Mouse (Mus musculus) cerebellum, postnatal 10 days (tissue): ENCODE results near the gene Lca5.

Source experiments
- DNase-seq, 2 experiments: peaks; one replicate each; pipeline ENCODE4 v3.0.0; 2021; ENCODE audit warnings: mixed read lengths in 2 of 2

Lca5 gene

DNA sequence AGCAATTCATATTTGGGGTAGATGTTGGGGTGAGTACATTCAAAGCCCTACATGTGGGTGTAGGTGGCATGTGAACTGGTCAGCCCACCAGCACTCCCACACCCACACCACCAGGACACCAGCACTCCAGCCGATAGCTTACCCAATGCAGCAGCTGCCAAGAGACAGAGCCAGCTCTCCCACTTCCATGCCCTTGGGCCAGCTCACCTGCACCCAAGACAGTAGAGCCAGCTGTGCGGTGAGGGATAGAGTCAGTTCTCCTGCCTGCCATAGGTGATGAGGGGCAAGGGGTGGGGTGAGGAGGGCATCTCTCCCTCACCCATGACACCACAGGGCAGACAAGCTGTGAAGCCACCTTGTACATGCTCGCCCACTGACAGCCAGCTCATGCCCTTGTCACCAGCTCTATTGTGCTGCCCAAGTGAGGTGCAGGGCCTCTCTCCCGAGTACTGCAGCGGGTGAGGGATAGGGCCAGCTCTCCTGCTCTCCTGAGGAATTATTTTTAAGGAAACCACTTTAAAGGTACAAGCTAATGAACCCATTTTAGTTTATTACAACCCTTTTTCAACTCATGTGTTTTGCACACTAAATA lies 54.6 kb downstream of the Lca5 start:
- DNase-seq: no peak

DNA sequence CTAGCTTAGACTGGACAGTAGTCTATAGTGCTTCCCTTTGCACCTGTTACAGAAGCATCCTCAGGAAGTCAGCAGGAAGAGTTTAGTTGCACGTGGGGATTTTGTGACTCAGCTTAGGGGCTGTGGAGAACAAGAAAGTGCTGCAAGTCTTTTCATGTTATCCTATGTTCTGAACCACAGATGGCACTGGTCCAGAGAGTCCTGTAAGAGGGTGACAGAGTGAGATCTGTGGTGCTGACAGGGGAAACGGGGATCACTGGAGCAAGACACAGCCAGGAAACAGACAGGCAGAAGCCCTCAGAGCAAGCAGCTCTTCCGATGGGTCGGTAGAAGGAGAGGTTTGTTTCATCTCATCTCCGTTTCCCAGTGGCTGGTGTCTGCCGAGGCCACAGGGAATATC lies 55.6 kb downstream of the Lca5 start:
- no peak for DNase-seq

DNA sequence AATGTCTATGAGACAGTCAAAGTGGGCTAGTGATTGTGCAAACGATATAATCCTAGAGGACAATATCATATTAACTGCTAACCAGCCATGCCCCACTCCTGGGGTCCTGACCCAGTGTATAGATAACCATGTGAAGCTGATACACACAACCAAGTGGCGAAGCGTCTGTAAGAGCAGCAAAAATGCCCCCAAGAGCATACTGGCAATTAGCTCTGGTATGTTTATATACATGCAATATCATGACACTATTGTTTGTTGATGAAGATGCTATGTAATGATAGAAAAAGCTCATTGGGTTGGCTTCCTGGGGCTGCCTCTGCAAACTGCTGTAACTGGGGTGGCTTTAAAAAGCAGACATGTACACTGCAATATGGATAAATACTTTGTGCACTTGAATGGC lies 57.7 kb downstream of the Lca5 start:
- no peak for DNase-seq

DNA sequence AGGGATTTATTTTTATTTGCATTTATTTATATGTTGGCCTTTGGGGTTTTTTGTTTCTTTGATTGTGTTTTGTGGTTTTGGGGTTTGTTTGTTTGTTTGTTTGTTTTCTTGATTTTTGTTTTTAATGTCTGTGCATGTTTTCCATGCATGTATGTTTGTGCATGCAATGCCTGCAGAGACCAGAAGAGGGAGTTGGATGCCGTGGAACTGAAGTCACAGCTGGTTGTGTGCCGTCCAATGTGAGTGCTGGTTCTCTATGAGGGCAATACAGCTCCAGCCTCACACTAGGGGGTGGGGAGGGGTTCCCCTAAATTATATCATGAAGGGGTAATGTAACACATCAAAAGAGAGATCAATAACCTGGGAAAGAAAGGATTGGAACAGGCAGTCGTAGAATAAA lies 58.2 kb downstream of the Lca5 start:
- peak; percentile 43 to 52 for DNase-seq

DNA sequence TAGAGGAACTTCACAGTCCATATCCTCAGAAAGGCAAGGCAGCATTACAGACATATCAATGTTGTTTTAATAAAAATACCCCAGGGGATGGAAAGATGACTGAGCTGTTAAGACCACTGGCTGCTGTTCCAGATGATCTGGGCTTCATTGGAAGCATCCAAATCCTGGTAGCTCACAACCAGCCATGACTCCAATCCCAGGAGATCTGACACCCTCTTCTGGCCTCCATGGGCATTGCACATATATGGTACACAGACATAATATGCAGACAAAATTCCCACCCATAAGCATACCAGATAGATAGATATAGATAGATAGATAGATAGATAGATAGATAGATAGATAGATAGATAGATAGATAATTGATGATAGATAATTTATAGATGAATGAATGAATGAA lies 59.6 kb downstream of the Lca5 start:
- peak; percentile 35 to 37 for DNase-seq

DNA sequence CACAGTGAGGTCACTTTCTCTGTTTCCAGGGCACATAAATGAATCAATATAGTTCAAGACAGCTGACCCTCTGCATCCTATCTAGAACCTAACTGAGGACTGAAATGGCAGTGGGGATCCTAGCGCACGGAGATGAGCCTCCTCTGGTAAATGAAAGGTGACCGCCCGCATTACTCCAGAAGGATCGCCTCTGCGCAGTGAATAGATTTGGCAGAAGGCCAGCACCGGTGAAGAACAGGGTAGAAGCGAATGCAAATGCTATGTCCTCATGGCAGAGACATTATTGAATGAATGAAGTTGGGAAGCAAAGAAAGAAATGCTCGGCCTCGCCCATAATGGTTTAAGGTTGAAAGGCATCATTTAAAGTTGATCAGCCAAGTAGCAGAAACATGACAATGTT lies 61.3 kb downstream of the Lca5 start:
- DNase-seq: peak; percentile 64 to 72

DNA sequence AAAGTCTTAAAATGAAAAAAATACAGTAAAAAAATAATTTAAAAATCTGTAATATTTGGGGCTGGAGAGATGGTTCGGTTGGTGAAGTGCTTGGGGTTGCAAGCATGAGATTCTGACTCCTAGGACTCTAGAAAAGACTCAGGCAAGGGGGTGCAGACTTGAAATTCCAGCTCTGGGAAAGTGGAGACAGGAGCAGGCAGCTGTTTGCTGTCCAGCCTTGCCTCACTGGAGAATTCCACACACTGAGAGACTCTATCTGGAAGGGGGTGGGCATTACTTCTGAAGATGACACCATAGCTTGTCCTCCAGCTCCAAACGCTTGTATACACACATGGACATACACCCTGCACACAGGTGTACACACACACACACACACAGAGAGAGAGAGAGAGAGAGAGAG lies 63.8 kb downstream of the Lca5 start:
- DNase-seq: no peak

DNA sequence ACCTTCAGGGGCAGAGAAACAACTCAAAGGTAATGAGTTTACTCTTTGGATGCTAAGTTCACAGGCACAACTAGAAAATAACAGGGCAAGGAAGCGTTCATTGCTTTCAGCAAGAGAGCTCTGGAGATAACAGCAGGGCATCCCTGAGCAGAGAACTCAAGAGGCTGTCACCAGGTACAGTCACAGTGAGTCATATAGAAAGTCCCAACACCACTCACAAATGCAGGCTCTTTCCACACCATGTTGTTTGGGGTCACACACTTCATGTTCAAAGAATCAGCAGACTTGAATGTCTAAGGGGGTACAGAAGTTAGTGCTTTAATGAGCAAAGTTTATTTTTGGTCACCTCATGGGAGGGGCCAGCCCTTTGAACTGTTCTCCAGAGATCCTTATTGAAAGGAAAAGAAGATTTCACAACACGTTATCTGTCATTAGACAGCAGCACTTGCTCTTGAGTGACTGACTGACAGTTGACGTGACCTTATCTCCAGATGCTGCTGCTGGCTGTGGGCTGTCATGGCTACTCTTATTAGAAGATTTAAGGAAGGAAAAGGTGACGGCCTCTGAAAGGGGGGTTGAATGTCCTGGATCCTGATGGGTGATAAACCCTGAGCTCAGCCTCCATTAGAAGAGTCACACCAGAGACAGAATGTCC lies 65.3 kb downstream of the Lca5 start:
- no peak for DNase-seq

DNA sequence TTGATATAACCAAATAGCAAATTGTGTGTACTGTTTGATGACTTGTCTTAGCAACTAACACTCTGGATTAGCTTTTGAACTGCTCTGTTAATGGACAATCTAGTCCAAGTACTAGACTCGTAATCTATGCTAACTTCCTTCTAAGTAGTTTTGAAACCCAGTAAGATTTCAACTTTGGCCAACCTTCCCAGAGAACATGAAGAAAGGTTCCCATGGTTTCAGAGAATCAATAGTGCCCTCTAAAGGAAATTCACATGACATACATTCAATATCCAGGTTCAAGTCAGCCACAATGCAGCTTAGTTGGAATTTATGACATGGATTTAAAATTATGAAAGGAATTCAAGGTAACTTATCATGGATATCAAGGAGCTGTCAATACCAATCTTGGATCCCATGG lies 70.0 kb downstream of the Lca5 start:
- peak in 1 of 2 experiments; percentile 37 for DNase-seq

DNA sequence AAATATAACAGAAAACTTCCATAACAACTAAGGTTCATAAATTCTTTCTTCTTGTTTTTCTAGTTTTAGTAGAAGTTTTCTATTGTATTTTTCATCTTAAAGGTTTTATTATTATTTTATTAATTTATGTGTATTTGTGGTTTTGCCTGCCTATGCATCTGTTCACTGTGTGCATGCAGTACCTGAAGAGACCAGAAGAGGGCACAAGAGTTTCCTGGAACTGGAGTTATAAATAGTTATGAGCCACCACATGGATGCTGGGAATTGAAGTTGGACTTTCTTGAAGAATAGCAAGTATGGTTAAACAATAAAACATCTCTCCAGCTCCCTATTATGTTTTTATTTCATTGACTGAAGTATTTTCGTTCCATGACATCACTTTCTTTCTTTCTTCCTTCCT lies 72.7 kb downstream of the Lca5 start:
- peak; percentile 69 to 79 for DNase-seq

DNA sequence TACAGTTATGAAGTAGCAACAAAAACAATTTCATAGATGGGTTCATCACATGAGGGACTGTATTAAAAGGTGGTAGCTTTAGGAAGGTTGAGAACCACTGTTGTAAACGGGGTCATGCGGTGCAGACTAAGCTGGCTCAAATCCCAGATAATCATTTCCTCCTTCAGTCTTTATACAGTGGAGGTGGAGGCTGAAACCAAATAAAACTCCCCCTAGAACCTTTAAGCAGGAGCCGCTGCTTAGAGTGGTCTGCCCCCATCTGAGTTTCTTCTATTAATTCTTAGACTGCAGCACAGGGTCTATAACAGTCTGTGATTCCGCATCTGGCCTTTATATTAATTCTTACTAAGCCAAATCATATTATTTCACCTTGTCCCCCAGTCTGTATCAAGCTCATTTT lies 85.1 kb downstream of the Lca5 start:
- no peak for DNase-seq

DNA sequence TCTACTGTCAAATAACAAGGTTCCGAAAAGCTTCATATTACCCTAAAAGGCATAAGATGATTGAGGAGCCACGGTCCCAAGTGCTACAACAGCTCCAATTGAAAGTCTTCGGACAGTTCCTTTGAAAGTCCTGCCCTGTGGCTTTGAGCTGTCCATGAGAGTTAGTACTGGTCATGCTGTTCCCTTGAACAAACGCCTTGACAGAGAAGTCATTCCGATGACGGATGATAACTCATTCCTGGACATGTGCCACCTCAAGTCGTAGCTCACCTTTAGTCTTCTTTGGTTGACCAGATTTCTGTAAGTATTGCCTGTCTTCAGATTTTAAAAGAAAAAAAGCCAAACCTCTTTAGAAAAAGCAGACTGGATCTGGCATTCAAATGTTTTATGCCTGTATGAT lies 87.6 kb downstream of the Lca5 start:
- DNase-seq: no peak

DNA sequence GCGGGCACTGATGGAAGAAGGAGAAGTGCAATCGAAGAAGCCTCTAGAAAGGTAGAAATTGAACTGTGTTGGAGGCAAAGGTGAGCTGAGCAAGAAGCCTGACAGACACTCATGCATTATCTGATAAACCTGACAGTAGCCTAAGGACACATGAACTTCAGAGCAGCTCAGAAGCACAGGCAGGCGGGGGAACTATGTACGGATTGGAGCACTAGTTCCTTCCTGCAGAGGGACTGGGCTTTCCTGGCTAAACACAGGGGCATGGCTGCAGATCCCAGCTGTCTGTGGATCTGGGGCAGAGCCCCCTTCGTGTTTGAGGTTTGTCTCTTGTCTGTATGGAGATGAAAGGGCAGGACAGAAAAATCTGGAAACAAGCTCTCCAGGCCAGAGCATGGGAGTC lies 89.8 kb downstream of the Lca5 start:
- DNase-seq: no peak

DNA sequence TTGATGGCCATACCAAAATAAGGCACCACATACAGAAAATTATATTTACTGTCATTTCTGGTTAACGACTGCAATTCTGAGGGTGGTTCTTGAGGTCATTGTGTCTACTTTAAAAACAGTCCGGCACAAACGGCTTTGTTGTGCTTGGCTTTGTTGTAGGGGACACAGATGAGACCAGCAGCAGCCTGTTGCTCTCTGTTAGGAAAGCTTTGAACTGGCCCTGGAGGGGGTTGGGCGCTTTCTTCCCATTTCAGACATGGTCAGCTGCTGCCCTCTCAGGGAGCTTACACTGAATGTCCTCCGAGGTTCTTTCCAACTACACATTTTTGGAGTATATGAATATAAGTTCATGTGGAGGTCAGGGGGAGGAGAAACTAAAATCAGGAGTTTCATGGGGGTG lies 90.3 kb downstream of the Lca5 start:
- DNase-seq: peak; percentile 66 to 68

DNA sequence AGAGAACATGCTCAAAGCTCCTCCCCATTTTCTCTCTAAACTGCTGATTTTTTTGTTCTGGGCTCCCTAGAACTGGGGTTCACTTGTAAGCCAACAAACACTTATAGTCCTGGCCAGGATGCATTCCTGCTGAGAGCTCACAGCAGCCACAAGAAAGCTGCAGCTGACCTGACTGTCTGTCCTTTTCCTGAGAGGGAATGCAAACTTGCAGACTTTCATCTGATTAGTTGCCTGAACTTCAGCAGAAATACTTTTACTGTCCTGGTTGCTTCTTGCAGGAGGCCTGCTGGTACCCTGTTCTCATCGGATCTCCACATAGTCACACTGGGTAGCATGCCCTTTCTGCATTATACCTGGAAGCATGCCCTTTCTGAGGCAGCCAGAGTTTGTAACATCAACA lies 91.0 kb downstream of the Lca5 start:
- DNase-seq: no peak

DNA sequence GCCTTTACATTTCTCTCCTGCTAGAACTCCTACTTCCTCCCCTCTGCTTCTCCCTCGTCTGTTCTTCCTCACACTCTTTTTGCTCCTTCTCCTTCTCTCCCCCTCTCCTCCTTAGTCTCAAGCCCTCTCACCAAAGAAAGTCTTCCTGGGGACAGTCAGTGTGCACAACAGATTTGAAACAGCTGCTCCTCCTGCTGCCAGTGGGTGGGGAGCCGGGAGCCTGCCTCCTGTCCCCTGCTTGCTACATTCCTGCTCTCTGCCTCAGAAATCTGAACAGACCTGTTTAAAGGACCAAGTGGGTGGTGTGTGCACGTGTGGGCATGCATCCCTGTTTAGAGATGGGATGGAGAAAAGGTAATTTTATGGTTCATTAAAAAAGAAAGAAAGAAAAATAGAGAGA lies 91.4 kb downstream of the Lca5 start:
- DNase-seq: peak; percentile 38 to 52

DNA sequence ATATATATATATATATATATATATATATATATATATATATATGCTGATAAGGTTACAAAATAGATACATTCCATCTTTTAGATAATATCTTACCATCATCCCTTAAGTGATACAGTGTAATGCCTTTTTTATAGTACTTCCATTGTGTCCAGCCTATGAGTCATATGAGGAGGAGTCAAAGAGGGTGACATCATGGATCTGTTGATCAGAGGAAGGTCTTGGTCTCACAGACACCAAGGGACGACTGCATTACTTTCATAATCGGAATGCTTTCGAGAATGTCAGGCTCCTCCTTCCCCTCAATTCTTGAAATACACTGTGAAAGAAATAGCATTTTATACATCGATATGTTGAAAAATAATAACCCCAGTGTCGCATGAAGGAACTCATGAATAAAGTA lies 93.4 kb downstream of the Lca5 start:
- DNase-seq: no peak

DNA sequence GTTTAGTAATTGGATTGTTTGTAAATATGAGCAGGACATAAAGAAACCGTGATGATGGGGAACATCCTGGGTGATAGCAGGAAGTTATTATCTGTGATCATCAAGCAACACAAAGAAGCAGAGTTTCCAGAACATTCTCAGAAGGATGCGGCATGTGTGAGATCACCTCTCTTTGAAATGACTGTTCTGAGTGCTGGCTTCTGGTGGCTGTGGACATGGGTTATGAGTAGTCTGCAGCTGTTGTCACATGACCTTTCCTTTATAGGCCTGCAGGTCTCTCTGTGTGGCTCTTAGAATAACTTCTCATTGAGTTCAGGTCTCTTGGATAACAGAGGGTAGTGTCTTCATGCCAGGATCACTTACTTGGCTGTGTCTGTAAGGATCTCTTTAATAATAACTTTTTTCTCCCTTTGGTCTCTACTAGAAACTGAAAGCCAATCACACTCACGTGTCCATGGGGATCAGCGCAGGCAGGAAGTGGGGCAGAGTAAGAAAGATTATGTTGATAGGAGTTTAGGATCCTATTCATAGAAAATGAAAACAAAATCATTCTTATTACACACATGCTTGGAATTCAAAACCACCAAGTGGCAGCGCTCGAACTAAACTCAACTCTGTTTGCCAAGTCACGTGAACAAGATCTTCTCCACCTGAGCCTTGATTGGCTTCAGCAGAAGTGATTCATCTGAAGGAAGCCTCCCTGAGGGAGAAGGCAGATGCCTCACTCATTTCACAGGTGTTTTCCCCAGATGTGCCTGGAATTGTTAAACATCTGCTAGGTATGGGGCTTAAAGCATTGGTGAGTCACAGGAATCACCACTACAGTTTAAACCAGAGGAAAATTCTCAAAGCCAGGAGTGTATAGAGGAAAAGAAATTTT lies 98.2 kb downstream of the Lca5 start:
- DNase-seq: no peak
